Mouse (Mus musculus) central nervous system, embryonic 11.5 days (tissue): ENCODE data around the gene Fut7. TPM values are rescaled to one million over a fixed set of nuclear protein-coding genes. Genes with fewer than 3 reads are reported as not detected.

Source experiments
- polyA plus RNA-seq: library from polyadenylated mRNA; depleted of rRNA; stranded (reverse); fragments of >200 nt; gene quantifications from 2 replicates; pipeline ENCODE4 v1.2.3, GENCODE M21; 2012; rRNA removed

Gene Fut7
- polyA plus RNA-seq, result 0.06 and 0.31 TPM in 2 replicates

GRCm38 (mm10) chr2:25422587-25423410 is at the start of gene Fut7:
Fut7 (plus strand) TSS chr2:25423267.

GRCm38 (mm10) chr2:25395721-25396596 is 27.1 kb upstream of the Fut7 start, which contains the start of gene Entpd2:
Entpd2 (plus strand) TSS chr2:25395874.

GRCm38 (mm10) chr2:25399051-25399450 is 24.0 kb upstream of the Fut7 start, which contains the start of gene Npdc1:
Npdc1 (plus strand) TSS chr2:25399351.

GRCm38 (mm10) chr2:25428442-25429236 is 5.6 kb downstream of the Fut7 start, which contains the start of gene Abca2:
Abca2 (plus strand) TSS chr2:25428703.

GRCm38 (mm10) chr2:25456205-25456953 is 33.3 kb downstream of the Fut7 start, which contains the start of gene Clic3:
Clic3 (plus strand) TSS chr2:25456838.

GRCm38 (mm10) chr2:25460551-25461309 is 37.7 kb downstream of the Fut7 start, which contains the start of gene Paxx:
Paxx (minus strand) TSS chr2:25461094.

GRCm38 (mm10) chr2:25469969-25470368 is 46.9 kb downstream of the Fut7 start, which contains the start of gene Ptgds:
Ptgds (minus strand) TSS chr2:25470046.

Other genes starting within 250 kb of the Fut7 start
- gene Nrarp, start 242.5 kb upstream of the Fut7 start, polyA plus RNA-seq, result 61.4 and 82.9 TPM in 2 replicates
- 1.9 and 2.3 TPM in 2 replicates for gene Tor4a, start 226.4 kb upstream of the Fut7 start, polyA plus RNA-seq
- 76.7 and 116 TPM in 2 replicates for gene Nelfb, start 211.8 kb upstream of the Fut7 start, polyA plus RNA-seq
- gene Stpg3, start 208.6 kb upstream of the Fut7 start, polyA plus RNA-seq, result not detected in 2 replicates
- gene Fam166a, start 204.5 kb upstream of the Fut7 start, polyA plus RNA-seq, result 0.14 TPM in 1 of 2 replicates, not detected in the other
- gene Tubb4b, start 198.6 kb upstream of the Fut7 start, polyA plus RNA-seq, result 438 and 534 TPM in 2 replicates
- 0.04 TPM in 1 of 2 replicates, not detected in the other for gene Slc34a3, start 188.9 kb upstream of the Fut7 start, polyA plus RNA-seq
- gene Rnf224, start 186.5 kb upstream of the Fut7 start, polyA plus RNA-seq, result 0.02 TPM in 1 of 2 replicates, not detected in the other
- 25.3 and 26.0 TPM in 2 replicates for gene Rnf208, start 181.0 kb upstream of the Fut7 start, polyA plus RNA-seq
- 0.16 TPM in 1 of 2 replicates, not detected in the other for gene Cysrt1, start 180.8 kb upstream of the Fut7 start, polyA plus RNA-seq
- gene AL732309.1, start 176.4 kb upstream of the Fut7 start, polyA plus RNA-seq, result 8.1 and 14.5 TPM in 2 replicates
- gene Tmem203, start 167.8 kb upstream of the Fut7 start, polyA plus RNA-seq, result 22.0 and 23.7 TPM in 2 replicates
- gene Tprn, start 160.6 kb upstream of the Fut7 start, polyA plus RNA-seq, result 4.1 and 4.2 TPM in 2 replicates
- gene Ssna1, start 150.8 kb upstream of the Fut7 start, polyA plus RNA-seq, result 131 and 133 TPM in 2 replicates
- gene Anapc2, start 150.8 kb upstream of the Fut7 start, polyA plus RNA-seq, result 106 and 109 TPM in 2 replicates
- gene Tmem210, start 135.1 kb upstream of the Fut7 start, polyA plus RNA-seq, result not detected in 2 replicates
- not detected in 2 replicates for gene Lrrc26, start 133.4 kb upstream of the Fut7 start, polyA plus RNA-seq
- 1.6 and 2.0 TPM in 2 replicates for gene Grin1, start 104.1 kb upstream of the Fut7 start, polyA plus RNA-seq
- gene Man1b1, start 90.9 kb upstream of the Fut7 start, polyA plus RNA-seq, result 29.2 and 34.9 TPM in 2 replicates
- 22.1 and 29.3 TPM in 2 replicates for gene Dpp7, start 66.9 kb upstream of the Fut7 start, polyA plus RNA-seq
- gene Uap1l1, start 57.6 kb upstream of the Fut7 start, polyA plus RNA-seq, result 2.9 and 5.3 TPM in 2 replicates
- gene Sapcd2, start 50.9 kb upstream of the Fut7 start, polyA plus RNA-seq, result 64.9 and 72.9 TPM in 2 replicates
- 0.11 and 0.17 TPM in 2 replicates for gene Entpd2, start 27.4 kb upstream of the Fut7 start, polyA plus RNA-seq
- gene Npdc1, start 23.9 kb upstream of the Fut7 start, polyA plus RNA-seq, result 146 and 170 TPM in 2 replicates
- 15.7 and 15.9 TPM in 2 replicates for gene Abca2, start 5.4 kb downstream of the Fut7 start, polyA plus RNA-seq
- gene Clic3, start 33.6 kb downstream of the Fut7 start, polyA plus RNA-seq, result 0.16 and 0.36 TPM in 2 replicates
- gene Paxx, start 37.8 kb downstream of the Fut7 start, polyA plus RNA-seq, result 23.7 and 35.7 TPM in 2 replicates
- 0.34 and 0.41 TPM in 2 replicates for gene Ptgds, start 46.8 kb downstream of the Fut7 start, polyA plus RNA-seq
- not detected in 2 replicates for gene Lcn12, start 70.6 kb downstream of the Fut7 start, polyA plus RNA-seq
- gene Fbxw5, start 77.5 kb downstream of the Fut7 start, polyA plus RNA-seq, result 27.8 and 30.7 TPM in 2 replicates
- 3.8 and 4.0 TPM in 2 replicates for gene C8g, start 78.5 kb downstream of the Fut7 start, polyA plus RNA-seq
- 16.0 and 18.2 TPM in 2 replicates for gene Traf2, start 123.7 kb downstream of the Fut7 start, polyA plus RNA-seq
- 165 and 237 TPM in 2 replicates for gene Edf1, start 134.6 kb downstream of the Fut7 start, polyA plus RNA-seq
- gene Mamdc4, start 151.6 kb downstream of the Fut7 start, polyA plus RNA-seq, result 8.2 and 8.8 TPM in 2 replicates
- gene Phpt1, start 152.0 kb downstream of the Fut7 start, polyA plus RNA-seq, result 154 and 192 TPM in 2 replicates
- gene Ajm1, start 158.5 kb downstream of the Fut7 start, polyA plus RNA-seq, result 1.2 and 1.4 TPM in 2 replicates
- gene Rabl6, start 185.3 kb downstream of the Fut7 start, polyA plus RNA-seq, result 88.7 and 111 TPM in 2 replicates
- gene Ccdc183, start 194.4 kb downstream of the Fut7 start, polyA plus RNA-seq, result not detected in 2 replicates
- gene Tmem141, start 198.7 kb downstream of the Fut7 start, polyA plus RNA-seq, result 9.4 and 18.8 TPM in 2 replicates
- 1.5 and 3.7 TPM in 2 replicates for gene Fcna, start 204.8 kb downstream of the Fut7 start, polyA plus RNA-seq
- not detected in 2 replicates for gene Lcn8, start 229.9 kb downstream of the Fut7 start, polyA plus RNA-seq
- gene Lcn5, start 234.7 kb downstream of the Fut7 start, polyA plus RNA-seq, result not detected in 2 replicates